Mouse (Mus musculus): ENCODE data around the gene Hist1h4m. TPM values are rescaled to one million over a fixed set of nuclear protein-coding genes. Genes with fewer than 3 reads are reported as not detected.

Gene Hist1h4m
- polyA plus RNA-seq (2017; shearing (Covaris generic)) = 36.0 TPM

GRCm38 (mm10) chr13:21811539-21811938 is at the start of gene Hist1h4m:
Gene Hist1h4m (plus strand): TSS chr13:21811746.

DNA sequence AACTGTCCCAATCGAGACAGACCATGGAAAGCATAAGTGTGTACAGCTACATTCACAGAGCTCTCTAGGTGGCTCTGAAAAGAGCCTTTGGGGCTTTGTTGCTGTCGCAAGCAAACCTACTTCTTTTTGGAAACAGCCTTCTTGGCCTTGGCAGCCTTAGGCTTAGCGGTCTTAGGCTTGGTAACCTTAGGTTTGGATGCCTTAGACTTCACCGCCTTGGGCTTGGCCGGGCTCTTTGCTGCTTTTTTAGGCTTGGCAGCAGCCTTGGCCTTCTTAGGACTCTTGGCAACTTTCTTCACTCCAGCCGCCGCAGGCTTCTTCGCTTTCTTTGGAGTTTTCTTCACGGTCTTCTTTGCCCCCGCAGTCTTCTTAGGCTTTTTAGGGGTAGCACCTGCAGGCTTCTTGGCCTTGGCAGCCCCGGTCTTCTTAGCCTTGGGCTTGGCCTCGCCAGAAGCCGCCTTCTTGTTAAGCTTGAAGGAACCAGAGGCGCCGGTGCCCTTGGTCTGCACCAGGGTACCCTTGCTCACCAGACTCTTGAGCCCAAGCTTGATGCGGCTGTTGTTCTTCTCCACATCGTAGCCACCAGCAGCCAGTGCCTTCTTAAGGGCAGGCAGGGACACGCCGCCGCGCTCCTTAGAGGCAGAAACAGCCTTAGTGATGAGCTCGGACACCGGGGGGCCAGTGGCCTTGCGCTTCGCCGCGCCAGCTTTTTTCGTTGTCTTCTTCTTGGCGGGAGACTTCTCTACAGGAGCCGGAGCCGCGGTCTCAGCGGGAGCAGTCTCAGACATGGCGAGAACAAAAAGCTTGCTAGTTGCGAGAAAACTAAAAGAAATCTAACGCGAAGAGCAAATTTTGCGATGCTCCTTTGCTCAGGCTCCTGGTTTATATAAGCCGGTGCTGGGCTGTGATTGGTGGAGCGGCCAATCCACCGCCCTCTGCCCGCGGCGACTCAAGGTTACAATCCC is 31.5 kb upstream of the Hist1h4m start, which contains the start of gene Hist1h1b:
Gene Hist1h1b, minus strand, starts transcription at position 859 of the 965 bp plus-strand sequence.

DNA sequence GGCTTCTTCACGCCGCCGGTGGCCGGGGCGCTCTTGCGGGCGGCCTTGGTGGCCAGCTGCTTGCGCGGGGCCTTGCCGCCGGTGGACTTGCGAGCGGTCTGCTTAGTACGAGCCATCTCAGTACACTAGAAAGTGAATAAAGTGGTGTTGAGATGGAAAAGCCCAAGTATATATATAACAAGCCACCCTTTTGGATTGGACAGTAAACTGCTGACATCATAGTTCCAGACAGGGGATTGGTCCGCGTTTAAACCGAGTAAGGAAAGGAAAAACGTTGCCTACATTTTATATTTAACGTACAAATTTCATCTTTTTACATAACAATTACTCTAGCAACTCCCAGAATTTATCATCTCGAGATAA is 28.3 kb upstream of the Hist1h4m start, which contains the start of gene Hist1h3i:
Gene Hist1h3i, minus strand, starts transcription at position 116 of the 363 bp plus-strand sequence.

DNA sequence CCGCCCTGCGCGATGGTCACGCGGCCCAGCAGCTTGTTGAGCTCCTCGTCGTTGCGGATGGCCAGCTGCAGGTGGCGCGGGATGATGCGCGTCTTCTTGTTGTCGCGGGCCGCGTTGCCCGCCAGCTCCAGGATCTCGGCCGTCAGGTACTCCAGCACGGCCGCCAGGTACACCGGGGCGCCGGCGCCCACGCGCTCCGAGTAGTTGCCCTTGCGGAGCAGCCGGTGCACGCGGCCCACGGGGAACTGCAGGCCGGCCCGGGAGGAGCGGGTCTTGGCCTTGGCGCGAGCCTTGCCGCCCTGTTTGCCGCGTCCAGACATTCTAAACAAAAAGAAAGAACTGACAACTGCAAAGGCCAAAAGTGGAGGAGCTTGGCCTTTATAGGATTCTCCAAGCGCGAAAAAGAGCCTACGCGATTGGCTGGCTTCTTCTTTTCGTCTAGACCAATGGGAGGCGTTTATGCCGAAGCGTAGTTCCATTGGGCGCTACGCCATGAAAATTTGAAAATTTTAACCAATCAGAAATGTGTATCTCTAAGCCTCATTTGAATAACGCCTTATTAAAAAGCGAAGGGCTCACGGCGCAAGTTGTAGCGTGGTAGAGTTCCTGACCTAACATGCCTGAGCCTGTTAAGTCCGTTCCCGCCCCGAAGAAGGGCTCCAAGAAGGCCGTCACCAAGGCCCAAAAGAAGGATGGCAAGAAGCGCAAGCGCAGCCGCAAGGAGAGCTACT is 24.5 kb upstream of the Hist1h4m start, which contains the start of the genes Hist1h2an and Hist1h2bp:
Gene Hist1h2an, minus strand, starts transcription at position 320 of the 731 bp plus-strand sequence.
Gene Hist1h2bp, plus strand, starts transcription at position 563 of the 731 bp plus-strand sequence.

GRCm38 (mm10) chr13:21810073-21810472 is 1.5 kb upstream of the Hist1h4m start, which contains the start of the genes Hist1h2bq and Hist1h2ao:
Gene Hist1h2bq (minus strand): TSS chr13:21810197.
Gene Hist1h2ao (plus strand): TSS chr13:21810465.

DNA sequence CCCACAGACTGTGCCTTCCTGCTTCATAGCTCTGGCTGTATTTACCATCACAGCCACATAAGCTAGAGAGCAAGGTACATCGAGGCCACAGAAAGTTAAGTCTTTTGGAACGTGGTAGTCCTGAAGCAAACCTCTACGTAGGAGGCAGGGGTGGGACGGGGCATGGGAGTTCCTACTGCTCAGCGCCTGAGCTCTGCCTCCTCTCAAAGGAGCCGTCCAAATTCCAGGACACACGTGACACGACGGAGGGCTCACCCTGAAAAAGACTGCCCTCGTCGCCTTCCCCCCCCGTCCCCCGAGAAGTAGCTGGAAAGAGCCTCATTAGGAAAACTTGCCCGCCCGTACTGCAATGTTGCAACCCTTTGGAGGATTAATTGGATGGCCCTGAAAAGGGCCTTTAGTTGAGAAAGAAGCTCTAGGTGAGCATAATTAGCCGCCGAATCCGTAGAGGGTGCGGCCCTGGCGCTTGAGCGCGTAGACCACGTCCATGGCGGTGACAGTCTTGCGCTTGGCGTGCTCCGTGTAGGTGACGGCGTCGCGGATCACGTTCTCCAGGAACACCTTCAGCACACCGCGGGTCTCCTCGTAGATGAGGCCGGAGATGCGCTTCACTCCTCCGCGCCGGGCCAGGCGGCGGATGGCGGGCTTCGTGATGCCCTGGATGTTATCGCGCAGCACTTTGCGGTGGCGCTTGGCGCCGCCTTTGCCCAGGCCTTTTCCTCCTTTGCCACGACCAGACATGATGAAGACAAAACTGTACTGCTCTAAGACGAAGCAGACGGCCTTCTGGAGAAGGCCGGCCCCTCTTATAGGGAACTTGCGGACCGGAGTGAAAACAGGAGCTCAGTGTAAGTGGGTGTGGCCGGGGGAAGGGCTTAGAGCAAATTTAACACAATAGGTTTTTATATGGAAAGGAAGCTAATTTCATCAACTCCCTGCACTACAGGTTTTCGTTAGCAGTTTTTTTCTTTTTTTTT is 20.2 kb downstream of the Hist1h4m start, which contains the start of gene Hist1h4n:
Gene Hist1h4n, minus strand, starts transcription at position 779 of the 977 bp plus-strand sequence.

DNA sequence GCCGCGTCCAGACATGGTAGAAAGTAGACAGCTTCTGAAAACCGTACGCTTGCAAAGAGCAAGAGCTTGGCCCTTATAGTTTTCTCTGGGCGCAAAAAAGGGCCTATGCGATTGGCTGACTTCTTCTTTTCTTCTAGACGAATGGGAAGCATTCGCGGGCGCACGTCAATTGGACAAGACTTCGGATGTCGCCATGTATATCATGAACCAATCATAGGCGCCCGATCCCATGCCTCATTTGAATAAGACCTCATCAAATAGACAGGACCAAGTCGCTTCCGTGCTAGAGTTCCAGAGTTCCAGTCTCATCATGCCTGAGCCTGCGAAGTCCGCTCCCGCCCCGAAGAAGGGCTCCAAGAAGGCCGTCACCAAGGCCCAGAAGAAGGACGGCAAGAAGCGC is 21.9 kb downstream of the Hist1h4m start, which contains the start of the genes Hist1h2ap and Hist1h2br:
Gene Hist1h2ap, minus strand, starts transcription at position 47 of the 400 bp plus-strand sequence.
Gene Hist1h2br, plus strand, starts transcription at position 283 of the 400 bp plus-strand sequence.

Other genes with a start within 250 kb of the Hist1h4m start
- not detected for gene Olfr1364, start 230.0 kb upstream of the Hist1h4m start, polyA plus RNA-seq (2017; shearing (Covaris generic))
- not detected for gene Olfr1362, start 197.7 kb upstream of the Hist1h4m start, polyA plus RNA-seq (2017; shearing (Covaris generic))
- gene Olfr11, start 169.2 kb upstream of the Hist1h4m start, polyA plus RNA-seq (2017; shearing (Covaris generic)) = not detected
- not detected for gene Olfr1361, start 148.4 kb upstream of the Hist1h4m start, polyA plus RNA-seq (2017; shearing (Covaris generic))
- not detected for gene Olfr1360, start 134.3 kb upstream of the Hist1h4m start, polyA plus RNA-seq (2017; shearing (Covaris generic))
- gene Olfr1359, start 113.6 kb upstream of the Hist1h4m start, polyA plus RNA-seq (2017; shearing (Covaris generic)) = not detected
- 2.4 TPM for gene Hist1h2bl, start 95.6 kb upstream of the Hist1h4m start, polyA plus RNA-seq (2017; shearing (Covaris generic))
- gene Hist1h2ai, start 95.3 kb upstream of the Hist1h4m start, polyA plus RNA-seq (2017; shearing (Covaris generic)) = 14.3 TPM
- not detected for gene Hist1h3h, start 94.1 kb upstream of the Hist1h4m start, polyA plus RNA-seq (2017; shearing (Covaris generic))
- gene Hist1h2bm, start 89.7 kb upstream of the Hist1h4m start, polyA plus RNA-seq (2017; shearing (Covaris generic)) = 0.87 TPM
- gene Hist1h4j, start 76.7 kb upstream of the Hist1h4m start, polyA plus RNA-seq (2017; shearing (Covaris generic)) = 0.80 TPM
- 8.1 TPM for gene Hist1h4k, start 61.2 kb upstream of the Hist1h4m start, polyA plus RNA-seq (2017; shearing (Covaris generic))
- gene Hist1h2ak, start 57.9 kb upstream of the Hist1h4m start, polyA plus RNA-seq (2017; shearing (Covaris generic)) = 1.6 TPM
- not detected for gene Hist1h2bn, start 57.6 kb upstream of the Hist1h4m start, polyA plus RNA-seq (2017; shearing (Covaris generic))
- gene Hist1h1b, start 31.1 kb upstream of the Hist1h4m start, polyA plus RNA-seq (2017; shearing (Covaris generic)) = 1.8 TPM
- 1.1 TPM for gene Hist1h3i, start 28.4 kb upstream of the Hist1h4m start, polyA plus RNA-seq (2017; shearing (Covaris generic))
- 0.99 TPM for gene Hist1h2an, start 24.5 kb upstream of the Hist1h4m start, polyA plus RNA-seq (2017; shearing (Covaris generic))
- gene Hist1h2bp, start 24.3 kb upstream of the Hist1h4m start, polyA plus RNA-seq (2017; shearing (Covaris generic)) = not detected
- gene Hist1h2bq, start 1.5 kb upstream of the Hist1h4m start, polyA plus RNA-seq (2017; shearing (Covaris generic)) = 5.0 TPM
- not detected for gene Hist1h2ao, start 1.3 kb upstream of the Hist1h4m start, polyA plus RNA-seq (2017; shearing (Covaris generic))
- gene Hist1h4n, start 20.4 kb downstream of the Hist1h4m start, polyA plus RNA-seq (2017; shearing (Covaris generic)) = 18.1 TPM
- 144 TPM for gene Hist1h2ap, start 21.8 kb downstream of the Hist1h4m start, polyA plus RNA-seq (2017; shearing (Covaris generic))
- gene Hist1h2br, start 22.0 kb downstream of the Hist1h4m start, polyA plus RNA-seq (2017; shearing (Covaris generic)) = 5.0 TPM
- not detected for gene Zfp184, start 133.3 kb downstream of the Hist1h4m start, polyA plus RNA-seq (2017; shearing (Covaris generic))
- gene Pom121l2, start 169.4 kb downstream of the Hist1h4m start, polyA plus RNA-seq (2017; shearing (Covaris generic)) = not detected
- gene Prss16, start 198.0 kb downstream of the Hist1h4m start, polyA plus RNA-seq (2017; shearing (Covaris generic)) = 0.57 TPM
- not detected for gene Hist1h2ah, start 223.8 kb downstream of the Hist1h4m start, polyA plus RNA-seq (2017; shearing (Covaris generic))
- gene Hist1h2bk, start 224.1 kb downstream of the Hist1h4m start, polyA plus RNA-seq (2017; shearing (Covaris generic)) = 0.47 TPM
- 9.4 TPM for gene Hist1h4i, start 229.6 kb downstream of the Hist1h4m start, polyA plus RNA-seq (2017; shearing (Covaris generic))
- 0.59 TPM for gene Hist1h2ag, start 231.2 kb downstream of the Hist1h4m start, polyA plus RNA-seq (2017; shearing (Covaris generic))
- 2.6 TPM for gene Hist1h2bj, start 231.5 kb downstream of the Hist1h4m start, polyA plus RNA-seq (2017; shearing (Covaris generic))

Data from CD4-positive, CD25-positive, alpha-beta regulatory T cell (primary cell).